Mouse (Mus musculus) embryonic facial prominence, embryonic 14.5 days (tissue): ENCODE measurements around the gene Lama4. TPM values are rescaled to one million over a fixed set of nuclear protein-coding genes. Genes with fewer than 3 reads are reported as not detected.
A peak's percentile ranks its signal among the peaks of the same experiment; 100 is the strongest.

Experiments used
- ATAC-seq: fragments of 200-750 bp; cut with Nextera tagmentation; 2 replicates; pipeline ENCODE4 v1.8.0; 2017; ENCODE audit warnings: low read depth, moderate number of reproducible peaks, moderate TSS enrichment
- DNase-seq: peaks from one replicate; pipeline ENCODE4 v3.0.0-alpha.2; 2015; ENCODE audit warnings: low spot score
- H3K27ac ChIP-seq: fragments of 300-500 bp; sonication (generic); replicated peaks from 2 replicates; pipeline ENCODE4 v1.5.1; 2014; ENCODE audit warnings: low read depth, mild to moderate bottlenecking, low read length, moderate library complexity
- H3K27me3 ChIP-seq: fragments of 300-500 bp; sonication (generic); replicated peaks from 2 replicates; pipeline ENCODE4 v1.6.1; 2014; ENCODE audit warnings: low read length; ENCODE audit not compliant: control insufficient read depth, insufficient read depth
- H3K36me3 ChIP-seq: fragments of 300-500 bp; sonication (generic); 2 replicates; pipeline ENCODE4 v1.6.1; 2014; ENCODE audit warnings: low read length, mixed read lengths; ENCODE audit not compliant: control insufficient read depth, insufficient read depth
- H3K4me1 ChIP-seq: fragments of 300-500 bp; sonication (generic); 2 replicates; pipeline ENCODE4 v1.6.1; 2014; ENCODE audit warnings: antibody characterized with exemption, low read length; ENCODE audit not compliant: control insufficient read depth, insufficient read depth
- H3K4me2 ChIP-seq: fragments of 300-500 bp; sonication (generic); 2 replicates; pipeline ENCODE4 v1.6.1; 2014; ENCODE audit warnings: low read depth, mild to moderate bottlenecking, low read length, moderate library complexity, mixed read lengths
- H3K4me3 ChIP-seq: fragments of 300-500 bp; sonication (generic); 2 replicates; pipeline ENCODE4 v1.5.1; 2014; ENCODE audit warnings: low read depth, mild to moderate bottlenecking, low read length
- H3K9ac ChIP-seq: fragments of 300-500 bp; sonication (generic); 2 replicates; pipeline ENCODE4 v1.6.1; 2014; ENCODE audit warnings: low read depth, mild to moderate bottlenecking, low read length, moderate library complexity, mixed read lengths
- H3K9me3 ChIP-seq: fragments of 300-500 bp; sonication (generic); 2 replicates; pipeline ENCODE4 v1.6.1; 2016; ENCODE audit warnings: low read length; ENCODE audit not compliant: control insufficient read depth
- WGBS: fragments of 180-500 bp; shearing (Covaris S2); extraction: QIAGEN DNeasy Blood & Tissue Kit; methylation state at CpG from one replicate; pipeline ENCODE4 v1.1.7; 2014; 5-methylcytosine and 5-hydroxymethylcytosine counted together
- polyA plus RNA-seq: library from polyadenylated mRNA; unstranded; fragments of >200 nt; fragmentation: Nextera tagmentation; extraction: Ambion mirVana; gene quantifications from 2 replicates; pipeline ENCODE4 v1.2.1, GENCODE M21; 2014

Gene Lama4
- polyA plus RNA-seq, 1 experiment from 2014 or later: 106 TPM

DNA sequence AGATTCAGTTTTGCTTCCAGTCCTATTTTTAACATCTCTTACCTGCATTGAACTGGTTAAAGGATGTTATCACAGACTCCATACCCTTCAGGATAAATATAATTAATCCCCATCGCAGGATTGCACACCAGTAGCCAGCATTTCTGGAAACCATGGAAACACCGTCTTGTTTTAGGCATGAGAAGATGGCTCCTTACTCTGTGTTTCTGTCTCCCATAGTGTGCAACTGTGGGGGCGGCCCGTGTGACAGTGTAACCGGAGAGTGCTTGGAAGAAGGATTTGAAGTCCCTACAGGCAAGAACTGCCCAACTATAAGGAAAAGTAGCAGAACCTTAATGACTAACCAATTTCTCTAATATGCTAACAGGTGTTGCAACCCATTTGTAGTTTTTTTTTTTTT, 63.1 kb downstream of the Lama4 start:
- no peak for ATAC-seq
- Histone ChIP-seq H3K27ac (no peak overlapping the region), H3K4me2 (no peak overlapping the region), H3K9me3 (0 out of 2 replicates have a peak, but pooled peaks cover 3% of the 10 kb centered on the region), H3K4me3 (no peak overlapping the region), H3K9ac (no peak overlapping the region), H3K36me3 (peaks cover 48% of the 10 kb centered on the region), H3K27me3 (no peaks in the 10 kb centered on the region), H3K4me1 (peaks cover 8% of the 10 kb centered on the region)
- no peak for DNase-seq
- WGBS: 56% methylated on average over 5 of the region's 5 CpGs

DNA sequence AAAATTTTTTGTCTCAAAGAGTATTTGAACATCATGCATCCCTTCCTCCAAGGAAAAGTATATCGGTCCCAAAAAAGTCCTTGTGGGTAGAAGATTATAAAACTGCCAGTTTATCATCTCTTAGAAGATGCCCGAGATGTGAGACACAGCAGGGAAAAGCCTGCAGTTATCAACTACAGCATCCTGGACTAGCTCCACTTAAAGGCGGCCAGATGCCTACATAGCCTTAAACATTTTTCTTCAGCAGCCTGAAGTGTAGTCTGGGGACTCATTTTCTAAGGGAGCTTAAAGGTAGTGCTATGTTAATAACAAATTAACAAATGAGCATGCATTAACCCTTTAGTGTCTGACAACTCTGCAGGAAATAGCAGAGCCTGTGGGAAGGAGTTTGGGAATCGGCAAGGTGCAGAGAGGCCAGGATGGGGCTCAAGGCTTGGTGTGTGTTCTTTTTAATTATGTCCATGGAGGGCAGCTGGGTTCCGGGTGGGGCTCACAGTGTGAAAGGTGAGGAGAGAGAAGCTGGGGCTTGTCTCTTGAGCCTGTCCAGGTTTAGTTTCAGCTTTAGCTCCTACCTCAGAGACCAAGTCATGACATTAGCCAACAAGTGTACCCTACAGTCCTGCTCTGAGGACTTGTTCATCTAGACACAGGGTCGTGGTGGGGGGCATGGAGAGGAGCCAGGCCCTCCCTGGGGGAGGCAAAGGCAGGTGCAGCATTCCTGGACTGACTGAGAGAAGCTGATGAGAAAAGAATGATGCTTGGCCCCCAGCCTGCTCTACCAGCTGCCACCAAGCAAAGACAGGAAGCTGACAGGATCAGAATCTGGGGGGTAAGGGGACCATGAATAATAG, 64.2 kb downstream of the Lama4 start:
- Histone ChIP-seq H3K4me1 (peaks cover 8% of the 10 kb centered on the region), H3K27me3 (no peaks in the 10 kb centered on the region), H3K4me2 (no peak overlapping the region), H3K36me3 (peaks cover 52% of the 10 kb centered on the region), H3K9ac (no peak overlapping the region), H3K9me3 (0 out of 2 replicates have a peak, but pooled peaks cover 3% of the 10 kb centered on the region), H3K4me3 (no peak overlapping the region), H3K27ac (no peak overlapping the region)
- 47% methylated on average over 6 of the region's 6 CpGs for WGBS
- DNase-seq (peak; percentile 35), ATAC-seq (peak; percentile 26; the same call in 1 of the 2 replicates)

DNA sequence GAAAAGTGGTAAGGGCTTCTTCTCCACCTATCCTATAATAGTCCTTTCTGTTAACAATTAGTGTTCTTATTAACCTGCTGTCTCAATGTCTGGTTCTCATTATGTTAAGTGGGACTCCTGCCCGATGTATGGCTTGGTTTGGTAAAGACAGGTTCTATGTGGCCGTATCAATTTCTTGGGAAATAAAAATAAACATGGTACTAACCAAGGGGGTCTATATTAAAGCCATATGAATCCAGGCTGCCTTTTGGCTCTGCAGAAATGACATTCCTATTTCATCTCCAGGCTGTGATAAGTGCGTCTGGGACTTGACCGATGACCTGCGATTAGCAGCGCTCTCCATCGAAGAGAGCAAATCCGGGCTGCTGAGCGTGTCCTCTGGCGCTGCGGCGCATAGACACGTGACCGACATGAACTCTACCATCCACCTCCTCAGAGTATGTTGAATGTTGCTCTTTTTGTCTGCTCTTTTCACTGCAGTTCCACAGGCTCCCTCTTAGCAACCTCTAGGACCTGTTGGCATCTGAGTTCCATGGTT, 64.9 kb downstream of the Lama4 start:
- Histone ChIP-seq H3K4me3 (no peak overlapping the region), H3K27me3 (no peaks in the 10 kb centered on the region), H3K9me3 (0 out of 2 replicates have a peak, but pooled peaks cover 3% of the 10 kb centered on the region), H3K4me2 (no peak overlapping the region), H3K4me1 (peaks cover 8% of the 10 kb centered on the region), H3K9ac (no peak overlapping the region), H3K27ac (no peak overlapping the region), H3K36me3 (peaks cover 57% of the 10 kb centered on the region)
- DNase-seq: peak; percentile 48
- peak; percentile 26 for ATAC-seq
- WGBS: 41% methylated on average over 14 of the region's 14 CpGs

DNA sequence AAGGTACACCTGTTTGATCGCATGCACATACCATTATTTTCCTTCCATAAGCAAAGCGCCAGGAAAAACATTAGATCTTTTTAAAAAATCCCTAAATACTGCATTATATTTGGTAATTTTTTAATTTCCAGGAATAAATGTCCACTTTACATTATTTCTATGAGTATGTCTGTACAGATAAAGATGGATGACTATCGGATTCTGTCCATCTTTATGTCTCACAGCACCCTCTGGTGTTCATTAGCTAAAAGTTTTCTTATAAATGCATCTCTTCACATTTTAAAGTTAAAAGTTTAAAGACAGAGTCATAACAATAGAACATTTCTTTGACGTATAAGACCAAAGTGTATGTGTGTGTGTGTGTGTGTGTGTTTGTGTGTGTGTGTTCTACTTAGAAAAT, 74.2 kb downstream of the Lama4 start:
- Histone ChIP-seq H3K27me3 (no peaks in the 10 kb centered on the region), H3K36me3 (peaks cover 49% of the 10 kb centered on the region), H3K9ac (no peak overlapping the region), H3K27ac (no peak overlapping the region), H3K4me2 (no peak overlapping the region), H3K4me1 (no peaks in the 10 kb centered on the region), H3K4me3 (no peak overlapping the region), H3K9me3 (no peaks in the 10 kb centered on the region)
- 54% methylated on average over 4 of the region's 4 CpGs for WGBS
- DNase-seq: peak; percentile 87
- no peak for ATAC-seq

- 73% methylated on average over 5 of the region's 5 CpGs for WGBS
- no peak overlapping the region for H3K27ac ChIP-seq
- no peak for ATAC-seq
These were observed 74.7 kb downstream of the Lama4 start for GRCm38 (mm10) chr10:39040026-39040425.

GRCm38 (mm10) chr10:39044476-39044995, 79.2 kb downstream of the Lama4 start:
- Histone ChIP-seq H3K36me3 (peaks cover 58% of the 10 kb centered on the region), H3K9ac (no peak overlapping the region), H3K4me1 (no peaks in the 10 kb centered on the region), H3K4me3 (no peak overlapping the region), H3K4me2 (no peak overlapping the region), H3K27ac (no peak overlapping the region), H3K9me3 (no peaks in the 10 kb centered on the region), H3K27me3 (no peaks in the 10 kb centered on the region)
- DNase-seq (no peak), ATAC-seq (no peak)
- 61% methylated on average over 3 of the region's 3 CpGs for WGBS

More at GRCm38 (mm10) chr10:39040026-39040425, 74.7 kb downstream of the Lama4 start:
- Histone ChIP-seq H3K4me2 (no peak overlapping the region), H3K27me3 (no peaks in the 10 kb centered on the region), H3K4me1 (no peaks in the 10 kb centered on the region), H3K9ac (no peak overlapping the region), H3K4me3 (no peak overlapping the region), H3K36me3 (peaks cover 44% of the 10 kb centered on the region), H3K9me3 (no peaks in the 10 kb centered on the region)
- DNase-seq: no peak

GRCm38 (mm10) chr10:39045111-39045510, 79.8 kb downstream of the Lama4 start:
- no peak for ATAC-seq
- Histone ChIP-seq H3K9me3 (no peaks in the 10 kb centered on the region), H3K4me2 (no peak overlapping the region), H3K27ac (no peak overlapping the region), H3K36me3 (peaks cover 62% of the 10 kb centered on the region), H3K9ac (no peak overlapping the region), H3K4me3 (no peak overlapping the region), H3K27me3 (no peaks in the 10 kb centered on the region), H3K4me1 (no peaks in the 10 kb centered on the region)
- DNase-seq: no peak
- WGBS: 76% methylated on average over 1 of the region's 1 CpGs

DNA sequence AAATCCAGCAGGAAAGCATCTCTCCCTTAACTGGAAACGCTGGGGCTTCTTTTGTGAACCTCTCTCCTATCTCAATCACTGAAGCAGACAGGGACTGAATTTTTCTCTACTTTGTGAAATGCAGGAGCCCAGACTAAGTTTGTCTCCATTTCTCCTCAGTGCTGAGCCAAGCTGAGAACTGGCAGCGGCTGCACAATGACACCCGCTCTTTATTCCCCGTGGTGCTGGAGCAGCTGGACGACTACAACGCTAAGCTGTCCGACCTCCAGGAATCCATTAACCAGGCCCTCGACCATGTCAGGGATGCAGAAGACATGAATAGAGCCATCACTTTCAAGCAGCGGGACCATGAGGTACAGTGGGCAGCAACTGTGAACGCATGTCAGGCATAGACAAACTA, 82.5 kb downstream of the Lama4 start:
- no peaks in the 10 kb centered on the region for H3K27me3 ChIP-seq
- H3K36me3 ChIP-seq: peaks cover 66% of the 10 kb centered on the region
- no peak overlapping the region for H3K4me2 ChIP-seq
- H3K9ac ChIP-seq: no peak overlapping the region
- H3K27ac ChIP-seq: no peak overlapping the region
- H3K4me3 ChIP-seq: no peak overlapping the region
- no peaks in the 10 kb centered on the region for H3K4me1 ChIP-seq
- WGBS: 76% methylated on average over 10 of the region's 10 CpGs
- DNase-seq (no peak), ATAC-seq (no peak)
- H3K9me3 ChIP-seq: no peaks in the 10 kb centered on the region
